Comparison of ENCODE assay signal across 30 mouse cellular contexts in the genomic region with DNA sequence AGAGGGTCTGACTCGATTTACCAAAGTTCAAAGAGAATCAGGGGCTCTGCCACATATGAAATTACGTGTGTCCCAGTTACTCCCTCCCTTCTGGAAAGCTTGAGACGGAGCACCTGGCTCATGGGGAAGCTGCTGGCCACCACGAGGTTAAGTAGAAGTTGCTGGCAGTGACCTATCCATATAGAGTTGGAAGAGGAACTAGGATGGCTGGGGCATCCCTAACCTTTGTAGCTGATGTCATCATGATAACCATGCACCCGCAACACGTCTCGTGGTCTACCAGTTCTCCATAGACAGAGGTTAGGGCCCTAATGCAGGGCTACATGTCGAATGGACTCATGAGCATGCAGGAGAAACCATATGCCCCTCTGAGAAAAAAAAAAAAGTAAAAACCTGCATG. TPM values are rescaled to one million over a fixed set of nuclear protein-coding genes. Genes with fewer than 3 reads are reported as not detected.
A peak's percentile ranks its signal among the peaks of the same experiment; 100 is the strongest.
DNase-seq lines count a peak whose midpoint lies in the region; ATAC-seq lines count a peak whose summit lies in the region.
"Had no signal": no experiment of that assay in that cellular context is flagged by ENCODE, and none has a peak within 500 bp of the region (broad histone marks: within the 10 kb centered on the region; RNA-seq: fewer than 3 reads in every experiment).

No protein-coding gene starts in this region.

- H3K4me3 ChIP-seq in midbrain, embryonic 11.5 days (ENCODE audit: low read depth, low read length) = no peak overlapping the region
- no peak overlapping the region for H3K4me3 ChIP-seq in midbrain, embryonic 14.5 days (replicated peaks; ENCODE audit: low read depth, low read length)
- H3K4me3 ChIP-seq: embryonic facial prominence, embryonic 10.5 days; embryonic facial prominence, embryonic 13.5 days; erythroblast, embryonic 14.5 days; forebrain, embryonic 10.5 days; forebrain, embryonic 13.5 days; heart, embryonic 12.5 days; heart, embryonic 15.5 days had no signal

- no peaks in the 10 kb centered on the region for H3K36me3 ChIP-seq in midbrain, embryonic 11.5 days (ENCODE audit: control insufficient read depth, insufficient read depth, low read length)
- H3K36me3 ChIP-seq in midbrain, embryonic 14.5 days (ENCODE audit: control insufficient read depth, insufficient read depth, low read length) = no peaks in the 10 kb centered on the region
- H3K36me3 ChIP-seq: embryonic facial prominence, embryonic 10.5 days; embryonic facial prominence, embryonic 13.5 days; forebrain, embryonic 10.5 days; heart, embryonic 12.5 days; heart, embryonic 15.5 days had no signal

- WGBS in midbrain, embryonic 11.5 days = 83% methylated on average over 8 of the region's 8 CpGs
- WGBS in midbrain, embryonic 14.5 days = 87% methylated on average over 8 of the region's 8 CpGs

- H3K4me1 ChIP-seq in midbrain, embryonic 11.5 days (ENCODE audit: control insufficient read depth, insufficient read depth, low read length) = no peaks in the 10 kb centered on the region
- H3K4me1 ChIP-seq in midbrain, embryonic 14.5 days (ENCODE audit: control insufficient read depth, insufficient read depth, low read length) = no peaks in the 10 kb centered on the region

- H3K9me3 ChIP-seq in midbrain, embryonic 11.5 days (ENCODE audit: control insufficient read depth, low read length) = no peaks in the 10 kb centered on the region
- no peaks in the 10 kb centered on the region for H3K9me3 ChIP-seq in midbrain, embryonic 14.5 days (ENCODE audit: control insufficient read depth, low read length)
- H3K9me3 ChIP-seq: embryonic facial prominence, embryonic 10.5 days; embryonic facial prominence, embryonic 13.5 days; forebrain, embryonic 10.5 days; forebrain, embryonic 13.5 days; heart, embryonic 12.5 days; heart, embryonic 15.5 days had no signal

- no peaks in the 10 kb centered on the region; the same call in 1 of the 2 replicates for H3K27me3 ChIP-seq in midbrain, embryonic 11.5 days (ENCODE audit: control insufficient read depth, insufficient read depth, low read length)
- no peaks in the 10 kb centered on the region for H3K27me3 ChIP-seq in midbrain, embryonic 14.5 days (ENCODE audit: control insufficient read depth, insufficient read depth, low read length)
- H3K27me3 ChIP-seq: embryonic facial prominence, embryonic 13.5 days; forebrain, embryonic 13.5 days had no signal

- ATAC-seq in midbrain, embryonic 11.5 days (ENCODE audit: low FRiP score) = no peak
- ATAC-seq in midbrain, embryonic 14.5 days (ENCODE audit: low FRiP score, low TSS enrichment) = no peak
- ATAC-seq in megakaryocyte, adult 5-6 weeks (ENCODE audit: poor library complexity, severe bottlenecking) = peak; percentile 65
- ATAC-seq in neutrophil, adult 5-6 weeks (ENCODE audit: extremely low read depth, insufficient number of reproducible peaks, low FRiP score, poor library complexity, severe bottlenecking) = peak; percentile 44; the same call in 1 of the 2 replicates
- ATAC-seq: forebrain, embryonic 13.5 days; forebrain, embryonic 16.5 days; hindbrain, postnatal 0 days; inflammation-experienced regulatory T-cells, adult 6 months; intestine, embryonic 16.5 days had no signal

- no peak overlapping the region for H3K4me2 ChIP-seq in midbrain, embryonic 11.5 days
- no peak overlapping the region for H3K4me2 ChIP-seq in midbrain, embryonic 14.5 days (ENCODE audit: low read length)
- H3K4me2 ChIP-seq: embryonic facial prominence, embryonic 13.5 days; forebrain, embryonic 13.5 days; heart, embryonic 12.5 days; heart, embryonic 15.5 days; hindbrain, embryonic 14.5 days had no signal

- H3K9ac ChIP-seq in midbrain, embryonic 11.5 days (ENCODE audit: low read length) = no peak overlapping the region
- no peak overlapping the region for H3K9ac ChIP-seq in midbrain, embryonic 14.5 days (replicated peaks; ENCODE audit: low read length)
- H3K9ac ChIP-seq: embryonic facial prominence, embryonic 13.5 days; forebrain, embryonic 13.5 days; heart, embryonic 12.5 days; heart, embryonic 15.5 days; hindbrain, embryonic 14.5 days had no signal

- no peak overlapping the region for H3K27ac ChIP-seq in midbrain, embryonic 11.5 days (ENCODE audit: low read depth, low read length)
- H3K27ac ChIP-seq in midbrain, embryonic 14.5 days (replicated peaks; ENCODE audit: low read depth, low read length) = no peak overlapping the region
- H3K27ac ChIP-seq: embryonic facial prominence, embryonic 10.5 days; embryonic facial prominence, embryonic 13.5 days; forebrain, embryonic 10.5 days; forebrain, embryonic 13.5 days; heart, embryonic 15.5 days; hindbrain, embryonic 14.5 days; hindbrain, postnatal 0 days had no signal

- DNase-seq in midbrain, embryonic 11.5 days (ENCODE audit: low spot score, missing footprints) = peak; percentile 41
- DNase-seq in midbrain, embryonic 14.5 days = no peak
- no peak for DNase-seq in adrenal gland, adult (ENCODE audit: inconsistent age in 2 of 2, low spot score in 1 of 2)
- DNase-seq in ovary, adult 18-20 months (ENCODE audit: low spot score) = no peak
- DNase-seq: adrenal gland, postnatal 10 days; adrenal gland, postnatal 36 days; B cell, adult 2 months; cerebellum, adult 2 months; cerebellum, adult 9-11 months; cerebellum, postnatal 25 days; embryo, embryonic 11 days; gastrocnemius, postnatal 10 days; gastrocnemius, postnatal 36 days; heart, adult 11 months; heart, postnatal 10 days; heart, postnatal 36 days had no signal

RNA-seq across cellular contexts. Expression of a gene that starts 43.3 kb away (rescaled TPM):
- 2.4 and 2.8 TPM in 2 replicates for polyA plus RNA-seq in midbrain, embryonic 11.5 days (2014; fragmentation: Nextera tagmentation; extraction: Ambion mirVana)
- polyA plus RNA-seq in midbrain, embryonic 14.5 days (2014; fragmentation: Nextera tagmentation; extraction: Ambion mirVana) = 2.1 and 4.0 TPM in 2 replicates
- 20.1 and 20.5 TPM in 2 replicates for total RNA-seq in megakaryocyte, adult 5-6 weeks (2015)
- 20.1 and 21.9 TPM in 2 replicates for total RNA-seq in megakaryocyte, adult 5-6 weeks (2017)
- total RNA-seq in neutrophil, adult 5-6 weeks (2017) = 59.8 and 81.4 TPM in 2 replicates

RNA-seq across cellular contexts. Expression of a gene that starts 52.9 kb away (rescaled TPM):
- polyA plus RNA-seq in midbrain, embryonic 11.5 days (2014; fragmentation: Nextera tagmentation; extraction: Ambion mirVana) = 2.3 and 3.3 TPM in 2 replicates
- polyA plus RNA-seq in midbrain, embryonic 14.5 days (2014; fragmentation: Nextera tagmentation; extraction: Ambion mirVana) = 3.0 and 3.4 TPM in 2 replicates
- total RNA-seq in megakaryocyte, adult 5-6 weeks (2015) = 14.5 and 16.6 TPM in 2 replicates
- total RNA-seq in megakaryocyte, adult 5-6 weeks (2017) = 15.4 and 15.7 TPM in 2 replicates
- total RNA-seq in neutrophil, adult 5-6 weeks (2017) = 43.5 and 50.7 TPM in 2 replicates

Comparison
In these comparisons a context has a peak if more than half of its experiments do, and no peak if none do; other contexts are left out.
1. ATAC-seq: peak in megakaryocyte, adult 5-6 weeks (single experiment) and neutrophil, adult 5-6 weeks (single experiment); none in midbrain, embryonic 11.5 days (single experiment) and midbrain, embryonic 14.5 days (single experiment).